Mouse (Mus musculus): ENCODE results near the gene Gdpd5. TPM values are rescaled to one million over a fixed set of nuclear protein-coding genes. Genes with fewer than 3 reads are reported as not detected.
A peak's percentile ranks its signal among the peaks of the same experiment; 100 is the strongest.
"Not testable (repeated sequence)": the region's sequence is repeated elsewhere in the genome, so short reads cannot be mapped to it uniquely, and the experiment has no call there.

The Gdpd5 gene
- total RNA-seq, 4 experiments from 2014 or later = 9.2 to 16.4 (median 13.9) TPM

DNA sequence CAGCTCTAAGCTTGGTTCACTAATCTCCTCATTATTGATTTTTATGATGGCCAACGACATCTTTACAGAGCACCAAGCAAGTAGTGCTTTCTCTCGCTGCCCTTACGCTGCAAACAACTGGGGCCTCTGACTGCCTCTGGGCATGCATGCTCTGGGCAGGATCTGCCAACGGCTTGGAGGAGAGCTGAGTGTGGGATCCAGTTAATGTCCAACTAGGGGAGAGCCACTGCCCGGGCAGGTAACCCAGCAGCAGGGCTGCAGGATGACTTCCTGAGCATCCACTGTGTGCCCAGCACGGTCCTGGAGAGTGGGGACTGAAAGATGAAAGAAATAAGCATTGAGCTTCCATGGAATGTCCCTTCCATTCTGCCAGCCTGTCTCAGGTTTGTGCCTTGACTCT, 14.5 kb upstream of the Gdpd5 start:
- DNase-seq = no peak

DNA sequence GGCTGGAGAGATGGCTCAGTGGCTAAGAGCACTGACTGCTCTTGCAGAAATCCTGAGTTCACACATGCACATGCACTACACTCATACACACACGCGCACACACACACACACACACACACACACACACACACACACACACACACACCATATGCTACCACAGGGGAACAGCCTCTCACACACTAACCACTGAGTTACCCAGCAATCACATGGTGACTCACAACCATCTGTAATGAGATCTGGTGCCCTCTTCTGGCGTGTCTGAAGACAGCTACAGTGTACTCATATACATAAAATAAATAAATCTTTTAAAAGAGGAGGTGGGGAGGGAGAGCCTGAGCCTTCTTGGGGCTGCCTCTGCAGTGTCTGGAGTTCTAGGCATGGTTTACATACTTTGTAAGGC, 6.9 kb upstream of the Gdpd5 start:
- not testable (repeated sequence) for DNase-seq

DNA sequence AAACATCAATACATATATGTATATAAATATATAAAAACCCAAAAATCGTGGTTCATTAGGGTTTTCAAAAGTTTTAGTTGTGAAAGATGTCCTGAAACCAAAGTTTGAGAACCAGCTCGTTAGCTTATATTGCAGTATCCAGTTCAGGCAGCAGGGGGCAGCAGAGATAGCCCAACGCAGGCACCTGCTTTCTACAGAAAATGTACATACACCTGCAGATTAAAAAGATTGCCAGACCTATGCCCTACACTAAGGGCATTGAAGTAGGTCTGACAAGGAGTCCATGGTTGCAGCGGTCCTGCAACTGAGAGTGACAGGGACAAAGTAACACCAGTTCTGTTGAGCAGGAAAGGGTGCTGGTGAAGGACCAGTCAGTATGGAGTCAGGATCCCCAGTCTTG, 5.8 kb upstream of the Gdpd5 start:
- no peak for DNase-seq

DNA sequence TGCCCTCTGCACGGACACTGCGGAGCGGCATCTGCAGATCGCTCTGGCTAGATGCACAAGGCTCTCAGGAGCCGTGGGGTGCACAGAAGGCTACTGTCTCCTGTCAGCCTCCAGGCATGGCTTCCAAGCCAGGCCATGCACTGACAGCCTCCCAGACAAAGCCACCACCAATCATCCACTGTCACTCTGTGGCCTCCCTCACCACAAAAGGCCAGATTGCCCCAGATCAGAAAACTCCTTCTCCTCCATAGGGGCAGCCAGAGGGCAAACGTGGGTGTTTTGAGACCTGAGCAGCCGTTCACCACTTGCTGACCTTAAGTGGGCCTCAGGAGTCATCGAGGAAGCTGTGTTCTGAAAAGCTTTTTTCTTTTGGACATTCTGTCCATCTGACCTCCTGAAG, 2.3 kb upstream of the Gdpd5 start:
- DNase-seq = no peak

DNA sequence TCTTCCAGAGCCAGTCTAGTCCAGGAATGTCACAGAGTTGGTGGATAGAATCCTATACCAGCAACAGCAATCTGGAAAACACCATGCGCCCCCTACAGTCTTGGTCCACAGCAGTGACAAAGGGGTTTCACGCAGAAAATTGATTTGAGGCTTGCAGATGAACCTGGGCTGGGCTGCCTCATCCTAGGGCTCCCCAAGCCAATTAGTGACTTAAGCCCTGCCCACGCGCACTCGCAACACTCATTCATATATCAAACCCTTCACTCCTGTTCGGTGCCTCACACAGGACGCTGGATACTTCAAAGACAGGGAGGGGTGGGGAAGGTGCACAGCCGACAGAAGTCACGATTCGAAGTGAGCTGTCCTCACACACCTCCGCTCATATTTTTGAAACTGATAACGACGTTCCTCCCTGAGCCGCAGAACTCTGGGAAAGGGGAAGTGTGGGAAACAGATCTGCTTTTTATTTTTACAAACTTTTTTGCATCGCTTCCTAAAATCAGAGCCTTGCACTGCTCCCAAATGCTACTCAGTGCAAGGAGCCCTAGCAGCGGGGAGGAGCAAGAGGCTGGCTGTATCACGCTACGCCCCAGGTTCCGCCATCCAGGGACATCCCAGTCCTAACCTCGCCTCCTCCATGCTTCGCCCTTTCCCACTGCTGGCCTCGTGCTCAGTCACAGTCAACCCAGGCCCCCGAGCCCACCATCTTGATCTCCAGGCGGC, 562 bp upstream of the Gdpd5 start:
- DNase-seq = no peak

DNA sequence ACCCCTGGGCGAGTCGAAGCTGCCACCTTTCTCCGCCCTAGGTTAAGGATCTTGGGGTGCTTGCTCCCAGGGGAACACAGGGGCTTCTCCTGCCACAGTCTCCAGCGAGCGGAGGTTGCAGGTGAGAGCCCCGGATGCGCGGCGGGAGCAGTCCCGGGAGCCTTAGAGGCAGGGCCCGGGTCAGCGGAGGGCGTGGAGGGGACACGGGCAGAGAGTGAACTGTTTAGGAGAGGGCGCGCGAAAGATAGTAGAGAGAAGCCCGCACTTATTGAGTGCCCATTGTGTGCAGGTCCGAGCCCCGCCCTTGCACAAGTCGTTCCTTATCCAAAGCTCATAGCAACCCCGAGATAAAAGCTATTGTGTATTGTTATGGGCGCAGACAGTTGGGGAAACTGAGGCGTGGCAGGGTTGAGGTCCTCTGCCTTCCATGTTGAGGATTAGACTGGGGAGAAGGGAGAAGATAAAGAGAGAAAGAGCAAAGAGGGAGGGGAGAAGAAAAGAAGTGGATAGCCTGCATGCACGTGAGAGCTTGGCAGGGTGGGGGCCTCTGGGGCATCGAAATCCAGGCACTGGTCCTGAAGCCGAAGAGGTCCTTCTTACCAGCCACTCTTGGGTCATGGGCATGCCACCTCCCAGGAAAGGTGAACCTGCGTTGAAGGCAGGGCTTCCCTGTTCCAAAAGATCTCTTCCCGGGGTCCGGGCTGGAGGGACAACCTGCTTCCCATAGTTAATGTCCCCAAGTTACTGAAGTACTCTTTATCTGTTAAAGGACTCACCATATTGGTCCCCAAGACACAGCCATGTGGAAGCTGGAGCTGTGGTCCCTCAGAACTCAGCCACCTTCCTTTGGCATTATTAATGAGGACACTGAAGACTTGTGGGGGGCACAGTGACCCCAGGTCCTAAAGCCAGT, 1.1 kb downstream of the Gdpd5 start:
- DNase-seq = no peak

DNA sequence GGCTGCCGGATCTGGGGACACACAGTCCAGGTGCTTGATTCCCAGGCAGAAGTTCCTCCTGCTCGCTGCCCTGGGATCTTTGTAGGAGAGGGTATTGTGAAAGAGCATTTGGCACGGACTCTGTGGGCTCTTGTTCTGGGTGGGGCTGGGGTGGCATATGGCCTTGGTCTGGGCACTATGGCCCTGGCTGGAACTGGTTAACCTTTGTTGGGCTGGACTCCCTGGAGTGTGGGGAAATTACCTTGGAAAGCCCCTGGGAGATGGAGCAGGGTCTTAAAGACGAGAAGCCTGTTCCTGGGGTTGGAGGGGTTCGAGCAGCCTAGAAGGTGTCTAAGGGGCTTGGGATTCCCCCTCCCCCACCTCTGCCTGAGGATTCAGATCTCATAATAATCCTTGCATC, 2.0 kb downstream of the Gdpd5 start:
- DNase-seq = no peak

DNA sequence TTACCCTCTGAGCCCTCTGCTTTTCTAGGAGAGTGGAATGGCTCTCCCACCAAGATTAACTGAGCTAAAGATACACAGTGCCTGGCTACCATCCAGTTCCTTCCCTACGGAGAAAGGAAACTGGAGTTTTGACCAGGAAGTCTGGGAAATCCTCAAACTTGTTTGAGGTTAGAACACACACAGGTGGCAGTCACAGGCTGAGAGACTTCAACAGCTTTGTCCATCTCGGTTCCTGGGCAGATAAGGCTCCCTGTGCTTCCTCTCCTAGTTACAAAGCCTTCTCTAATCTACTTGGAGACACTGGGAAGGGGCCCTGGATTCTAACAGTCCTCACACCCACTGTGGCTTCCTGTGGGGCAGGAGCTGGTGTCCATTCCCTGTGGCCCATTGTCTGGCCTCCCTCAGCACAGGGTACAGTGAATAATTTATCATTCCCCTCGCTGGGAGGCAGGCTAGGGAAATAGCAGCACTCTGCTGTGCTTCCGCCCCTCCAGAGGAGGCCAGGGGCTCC, 2.9 kb downstream of the Gdpd5 start:
- DNase-seq = no peak

DNA sequence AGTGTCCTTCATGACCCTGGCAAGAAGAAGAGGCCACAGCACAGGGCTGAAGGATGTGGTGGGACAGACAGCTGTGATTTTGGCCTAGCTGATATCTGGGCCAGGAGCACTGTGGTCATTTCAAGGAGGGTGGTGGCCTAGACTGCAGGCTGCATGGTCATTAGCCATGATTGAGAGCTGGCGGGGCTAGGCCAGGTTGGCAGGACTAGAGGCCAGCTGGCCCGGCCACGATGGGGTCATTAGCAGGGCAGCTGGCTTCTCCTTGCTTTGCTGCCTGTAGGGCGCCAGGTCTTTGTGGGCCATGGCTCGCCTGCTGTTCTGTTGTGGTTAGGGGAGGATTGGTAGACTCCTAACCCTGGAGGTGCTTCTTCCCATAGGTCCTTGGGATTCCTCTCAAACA, 4.8 kb downstream of the Gdpd5 start:
- no peak for DNase-seq

DNA sequence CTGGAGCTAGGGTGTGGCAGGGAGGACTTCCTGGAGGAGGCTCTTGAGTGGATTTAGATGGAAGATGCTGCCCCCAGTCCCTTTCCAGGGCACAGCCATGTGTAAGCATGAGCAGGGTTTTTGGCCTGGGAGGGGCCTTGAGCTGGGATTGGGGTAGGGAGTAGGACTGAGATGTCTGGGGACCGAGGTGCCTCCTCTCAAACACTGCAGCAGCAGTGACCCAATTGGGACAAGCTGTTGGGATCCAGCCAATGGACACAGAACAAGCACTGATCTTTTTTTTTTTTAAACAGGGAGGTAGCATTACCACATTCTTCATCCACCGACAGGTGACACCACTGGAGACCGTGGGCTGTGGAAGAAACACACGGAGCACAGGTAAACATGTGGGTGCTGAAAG, 5.6 kb downstream of the Gdpd5 start:
- no peak for DNase-seq

DNA sequence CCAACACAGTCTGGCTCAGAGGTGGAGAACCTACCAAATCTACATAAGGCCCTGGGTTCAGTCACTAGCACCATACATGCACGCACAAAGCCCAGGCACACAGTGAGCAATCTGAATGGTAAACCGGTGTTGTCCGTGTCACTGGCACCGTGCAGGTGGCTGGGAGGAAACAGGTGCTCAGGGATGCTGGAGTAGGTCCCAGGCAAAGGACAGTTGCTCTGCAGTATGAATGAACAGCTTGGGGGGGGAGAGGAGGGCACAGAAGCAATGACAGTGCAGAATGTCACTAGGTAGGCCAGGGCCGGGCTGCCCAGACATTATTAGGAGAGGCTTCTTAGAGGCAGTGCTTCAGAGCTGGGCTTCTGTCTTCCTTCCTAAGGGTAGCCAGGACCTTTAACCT, 6.1 kb downstream of the Gdpd5 start:
- DNase-seq = no peak

DNA sequence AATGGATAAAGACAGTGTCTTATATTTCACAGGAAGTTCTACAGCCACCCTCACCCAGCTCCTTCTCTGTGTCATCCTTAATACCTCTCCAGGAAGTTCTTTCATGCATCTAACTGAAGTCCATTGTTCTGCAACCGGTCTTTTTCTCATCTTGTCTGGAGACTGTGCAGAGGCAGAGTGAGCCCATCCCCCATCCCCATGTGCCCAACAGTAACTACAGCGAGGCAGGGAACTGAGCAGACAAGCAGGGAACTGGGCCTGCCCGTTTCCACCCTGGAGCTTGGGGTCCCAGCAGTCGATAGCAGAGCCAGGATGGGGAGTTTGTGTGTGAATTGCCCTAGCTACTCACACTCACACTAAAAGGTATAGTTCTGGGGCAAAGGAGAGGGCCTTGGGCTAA, 9.3 kb downstream of the Gdpd5 start:
- no peak for DNase-seq

DNA sequence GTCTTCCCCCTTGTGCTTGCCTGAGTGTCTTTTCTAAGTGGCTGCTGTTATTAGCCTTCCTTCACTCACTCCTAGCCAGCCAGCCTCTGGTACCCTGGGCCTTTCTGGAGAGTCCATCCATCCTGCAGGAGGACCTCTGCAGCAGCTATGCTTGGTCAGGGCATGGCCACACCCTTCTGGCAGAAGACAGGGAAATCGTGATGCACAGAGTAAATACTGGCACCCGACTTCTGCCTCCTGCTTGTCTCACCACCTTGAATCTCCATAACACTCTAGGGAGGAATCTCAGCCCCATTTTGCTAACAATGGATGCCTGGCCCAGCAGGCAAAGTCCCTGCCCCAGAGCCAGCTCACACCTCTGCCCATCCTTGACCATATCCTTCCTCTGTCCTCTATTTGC, 11.5 kb downstream of the Gdpd5 start:
- no peak for DNase-seq

DNA sequence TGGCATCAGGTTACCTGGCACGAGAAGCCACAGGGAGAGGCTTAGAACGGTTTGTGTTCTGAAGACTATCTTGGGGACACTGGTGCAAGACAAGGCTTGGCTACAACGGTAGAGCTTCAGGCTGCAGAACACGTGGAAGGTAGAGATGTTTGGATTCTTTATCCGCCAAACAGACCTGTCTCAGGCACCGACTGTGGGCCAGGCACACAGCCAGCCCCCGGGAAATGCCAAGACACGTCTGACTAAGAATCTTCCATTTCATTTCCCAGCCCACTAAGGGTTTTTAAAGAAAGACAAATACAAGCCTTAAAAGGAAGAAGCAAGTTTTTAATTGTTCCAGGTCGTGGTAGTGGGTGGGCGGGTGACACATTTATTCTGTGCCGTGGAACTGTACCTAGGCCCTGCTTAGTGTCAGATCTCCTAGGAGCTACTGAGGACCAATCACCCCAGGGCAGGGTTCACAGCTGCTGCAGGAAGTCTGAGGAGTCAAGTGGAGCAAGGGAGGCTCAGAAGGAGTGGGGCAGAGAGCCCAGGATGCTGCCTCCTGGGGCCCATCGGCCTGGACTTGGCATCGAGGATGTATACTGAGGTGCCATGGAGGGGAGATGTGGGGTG, 12.6 kb downstream of the Gdpd5 start:
- DNase-seq = no peak

DNA sequence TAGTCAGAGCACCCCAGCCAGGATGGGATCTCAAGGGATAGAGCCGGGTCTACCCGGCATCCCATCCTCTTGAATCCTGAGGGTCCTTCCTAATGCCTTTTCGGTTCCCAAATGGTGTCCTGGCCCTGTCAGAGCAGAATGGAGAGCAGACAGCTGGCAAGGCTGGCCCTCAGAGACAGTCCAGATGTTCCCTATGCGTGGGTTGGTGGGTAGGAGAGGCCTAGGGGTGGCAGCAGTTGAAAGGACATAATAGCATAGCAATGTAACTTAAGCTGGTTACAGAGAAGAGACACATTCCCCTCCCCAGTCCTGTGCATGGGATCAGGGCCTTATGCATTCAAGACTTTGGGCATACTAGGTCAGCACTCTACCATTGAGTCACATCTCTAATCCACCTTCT, 14.2 kb downstream of the Gdpd5 start:
- DNase-seq = no peak

DNA sequence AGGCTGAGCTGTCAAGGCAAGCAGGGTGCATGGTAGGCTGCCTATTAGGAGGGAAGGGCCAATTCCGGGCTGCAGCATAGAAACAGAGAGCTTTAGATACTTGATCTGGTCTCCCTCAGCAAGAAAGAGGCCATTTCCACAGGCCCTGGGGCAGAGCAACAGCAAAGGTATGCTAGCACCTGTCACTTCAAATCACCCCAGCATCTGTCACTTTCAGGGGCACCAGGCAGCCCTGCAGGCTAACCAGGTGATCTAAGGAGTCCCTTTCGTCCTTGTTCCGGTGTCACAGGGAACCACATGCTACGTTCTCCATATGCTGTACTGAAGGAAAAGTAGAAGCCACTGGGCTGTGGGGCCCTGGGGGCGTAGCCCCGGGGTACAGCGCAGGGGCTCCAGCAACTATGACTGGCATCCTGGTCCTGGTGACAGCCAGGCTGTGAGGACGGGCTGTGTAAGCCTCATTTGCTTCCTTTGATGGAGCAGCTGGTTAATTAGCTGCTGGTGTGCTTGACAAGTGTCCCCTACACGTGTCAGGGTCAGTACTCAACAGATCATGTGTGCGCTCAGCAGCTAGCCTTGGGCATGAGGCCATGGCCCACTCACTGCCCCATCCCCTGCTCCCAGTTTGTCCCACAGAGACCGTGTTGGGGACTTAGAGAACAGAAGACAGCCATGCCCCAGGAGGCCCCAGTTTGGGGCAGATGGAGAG, 14.8 kb downstream of the Gdpd5 start:
- DNase-seq = peak; percentile 39

DNA sequence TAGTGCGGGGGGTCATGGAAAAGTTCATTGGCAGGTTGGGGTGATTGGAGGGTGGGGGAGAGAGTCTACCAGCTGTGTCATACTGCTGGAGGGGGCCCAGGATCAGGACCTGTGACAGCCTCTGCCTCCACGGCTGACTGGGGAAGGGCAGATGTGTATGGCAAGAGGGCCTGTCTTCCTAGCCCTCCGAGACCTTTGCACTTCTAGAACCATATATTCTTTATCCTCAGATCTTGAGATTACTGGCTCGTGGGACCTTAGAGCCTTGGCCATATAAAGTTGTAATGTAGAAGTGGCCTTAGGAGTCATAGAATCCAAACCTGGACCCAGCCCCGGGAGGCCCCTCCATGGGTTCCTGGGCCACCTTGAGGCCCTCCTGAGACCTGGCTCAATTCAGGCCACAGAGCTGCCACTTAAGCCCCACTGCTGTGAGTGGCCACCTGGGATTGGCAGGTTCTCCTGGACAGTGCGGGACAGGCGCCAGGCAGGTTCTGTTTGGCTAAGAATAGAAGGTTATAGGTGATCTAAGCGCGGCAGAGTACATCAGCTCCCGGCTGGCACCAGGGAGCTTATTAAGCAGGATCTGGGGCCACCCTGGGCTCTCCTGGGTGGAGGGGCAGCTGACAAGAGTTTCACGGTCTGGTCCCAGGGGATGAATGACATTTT, 15.9 kb downstream of the Gdpd5 start:
- no peak for DNase-seq

DNA sequence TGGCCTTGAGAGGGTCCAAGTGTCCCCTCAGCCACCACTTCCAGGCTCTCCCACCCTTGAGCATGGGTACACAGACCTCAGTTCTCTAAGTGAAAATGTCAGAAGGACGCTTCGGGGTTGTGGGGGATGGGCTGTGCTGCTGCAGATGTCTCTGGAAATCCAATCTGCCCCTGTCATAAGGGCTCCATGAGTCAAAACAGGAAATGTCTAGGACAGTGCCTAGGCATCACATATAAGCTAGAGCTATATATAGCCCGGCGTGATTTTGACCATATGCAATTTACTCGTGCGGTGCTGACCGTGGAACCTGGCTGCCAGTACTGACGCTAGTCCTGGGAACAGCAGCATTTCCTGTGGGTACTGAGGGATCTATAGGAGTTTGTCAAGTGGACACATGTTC, 20.2 kb downstream of the Gdpd5 start:
- DNase-seq = no peak

DNA sequence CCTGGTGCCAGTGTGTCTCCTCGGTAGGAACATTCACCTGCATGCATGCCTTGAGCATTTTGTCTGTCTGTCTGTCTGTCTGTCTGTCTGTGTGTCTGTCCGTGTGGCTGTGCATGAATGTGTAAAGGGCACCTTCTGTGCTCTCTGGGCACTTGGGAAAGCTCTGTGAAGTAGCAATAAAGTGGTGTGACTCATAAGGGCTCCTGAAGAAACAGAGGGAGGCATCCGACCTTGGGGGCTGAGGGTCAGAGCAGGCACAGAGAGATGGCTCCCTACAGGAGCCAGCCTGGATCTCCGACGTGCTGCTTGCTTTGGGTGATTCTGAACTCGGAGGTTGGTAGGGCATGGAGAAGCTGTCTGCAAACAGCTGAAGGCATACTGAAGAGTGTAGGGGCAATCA, 21.3 kb downstream of the Gdpd5 start:
- no peak for DNase-seq

DNA sequence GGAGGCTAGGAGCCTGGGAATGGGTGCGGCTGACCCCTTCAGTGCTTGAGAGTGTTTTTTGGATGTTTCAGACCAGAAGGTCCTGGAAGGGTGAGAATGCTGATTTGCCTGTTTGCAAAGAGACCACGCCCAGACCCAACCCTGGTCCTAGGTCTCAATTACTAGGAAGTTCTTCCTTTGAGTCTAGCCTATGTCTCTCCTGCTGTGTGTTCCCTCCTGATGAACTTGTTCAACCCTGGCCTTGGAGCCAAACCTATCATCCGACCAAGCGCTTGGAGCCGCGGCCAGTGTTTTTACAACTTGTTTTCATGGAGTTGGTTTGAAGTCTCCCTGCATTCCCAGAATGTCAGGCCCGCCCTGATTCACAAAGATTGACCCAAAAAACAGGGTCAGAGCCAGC, 22.0 kb downstream of the Gdpd5 start:
- DNase-seq = no peak

DNA sequence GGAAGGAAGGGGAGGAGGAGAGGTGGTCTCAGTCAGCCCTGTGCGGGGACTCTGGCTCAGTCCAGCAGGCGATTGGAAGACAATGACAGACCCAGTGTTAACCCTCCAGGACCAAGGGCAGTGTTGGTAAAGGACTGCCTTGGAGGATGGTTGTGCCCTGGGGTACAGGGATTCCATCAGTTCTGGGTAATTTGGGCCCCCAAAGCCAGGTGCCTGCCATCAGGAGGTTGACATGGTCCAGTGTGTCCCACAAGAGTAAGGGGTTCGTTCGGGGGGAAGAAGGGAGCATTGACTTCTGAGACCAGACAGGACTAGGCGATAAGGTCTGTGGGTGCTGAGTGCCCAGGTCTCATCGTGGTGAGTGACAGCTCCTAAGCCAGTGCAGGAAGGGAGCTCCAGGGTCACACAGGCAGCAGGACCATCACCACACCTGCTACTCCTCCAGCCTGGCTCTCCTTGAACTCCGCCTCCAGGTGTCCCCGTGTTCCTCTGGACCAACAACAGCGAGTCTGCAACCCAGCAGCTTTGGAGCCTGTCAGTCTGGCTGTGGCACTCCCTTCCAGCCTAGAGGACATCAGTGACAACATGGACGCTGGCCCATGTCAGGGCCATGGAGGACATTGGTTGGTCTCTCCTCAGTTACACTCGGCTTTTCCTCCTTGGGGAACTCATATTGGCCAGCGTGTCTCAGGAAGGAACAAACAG, 23.0 kb downstream of the Gdpd5 start:
- DNase-seq = no peak

All from adrenal gland, adult 8-10 months (tissue).